Mouse (Mus musculus): Measurements from ENCODE around the gene Cpt1c.

The Cpt1c gene

DNA sequence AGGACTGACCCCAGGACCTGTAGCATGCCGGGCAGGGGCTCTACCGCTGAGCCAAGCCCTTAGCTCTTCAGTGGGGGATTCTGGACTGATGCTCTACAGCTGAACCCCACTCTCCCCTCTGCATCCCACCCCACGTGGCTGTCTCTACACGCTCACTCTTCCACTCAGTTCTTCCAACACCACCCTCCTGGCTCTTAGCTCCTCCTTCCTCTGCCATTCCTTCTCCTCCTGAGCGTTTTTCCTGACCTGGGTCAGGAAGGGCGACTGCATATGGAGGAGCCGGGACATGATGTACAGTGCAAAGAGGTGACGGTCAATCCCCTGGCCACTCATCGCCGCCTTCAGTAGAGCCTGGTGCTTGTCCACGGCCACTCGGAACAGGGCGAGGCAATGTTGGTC is 14.1 kb downstream of the Cpt1c start:
- no peak for DNase-seq

DNA sequence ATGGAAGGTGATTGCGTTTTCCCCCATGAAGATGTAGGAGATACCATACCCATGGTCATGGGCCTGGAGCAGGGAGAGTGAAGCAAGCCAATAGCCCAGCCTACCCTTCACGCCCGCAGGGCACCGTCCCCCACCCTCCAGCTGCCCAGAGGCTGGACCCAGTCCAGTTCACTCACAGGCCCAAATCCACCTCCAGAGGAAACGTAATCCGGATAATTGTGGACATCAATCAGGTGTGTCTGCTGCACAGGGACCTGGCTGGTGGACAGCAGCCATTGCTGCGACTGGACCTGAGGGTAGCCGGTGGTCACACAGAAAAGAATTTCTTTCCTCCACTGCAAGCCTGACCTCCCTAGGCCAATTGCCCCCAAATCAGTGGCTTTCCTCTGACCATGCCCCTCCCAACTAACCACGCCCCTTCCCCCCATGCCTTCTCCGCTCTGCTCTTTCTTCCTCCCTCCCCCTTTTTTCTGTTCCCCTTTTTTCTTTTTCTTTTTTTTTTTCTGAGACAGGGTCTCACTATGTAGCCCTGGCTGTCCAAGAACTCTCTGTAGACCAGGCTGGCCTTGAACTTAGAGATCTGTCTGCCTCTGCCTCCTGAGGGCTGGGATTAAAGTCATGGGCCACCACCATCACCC is 14.7 kb downstream of the Cpt1c start:
- DNase-seq = peak; percentile 67 to 70

DNA sequence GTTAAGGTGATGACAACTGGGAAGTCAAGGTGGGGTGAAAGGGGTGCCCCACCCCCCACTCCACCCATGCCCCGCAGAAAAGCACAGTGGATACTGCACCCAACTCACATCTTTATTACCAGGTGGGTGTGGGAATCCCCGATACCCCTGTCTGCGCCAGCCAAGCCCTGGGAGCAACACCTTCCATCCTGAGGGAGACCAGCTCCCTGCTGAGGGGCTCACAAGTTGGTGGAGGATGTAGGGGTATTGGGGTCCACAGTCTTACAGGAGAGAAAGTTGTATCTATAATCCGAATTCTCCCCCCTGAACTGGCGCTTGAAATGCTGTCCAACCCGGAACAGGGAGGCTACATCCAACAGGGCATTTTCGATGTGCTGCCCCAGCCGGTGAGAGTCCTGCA is 15.4 kb downstream of the Cpt1c start:
- no peak for DNase-seq

DNA sequence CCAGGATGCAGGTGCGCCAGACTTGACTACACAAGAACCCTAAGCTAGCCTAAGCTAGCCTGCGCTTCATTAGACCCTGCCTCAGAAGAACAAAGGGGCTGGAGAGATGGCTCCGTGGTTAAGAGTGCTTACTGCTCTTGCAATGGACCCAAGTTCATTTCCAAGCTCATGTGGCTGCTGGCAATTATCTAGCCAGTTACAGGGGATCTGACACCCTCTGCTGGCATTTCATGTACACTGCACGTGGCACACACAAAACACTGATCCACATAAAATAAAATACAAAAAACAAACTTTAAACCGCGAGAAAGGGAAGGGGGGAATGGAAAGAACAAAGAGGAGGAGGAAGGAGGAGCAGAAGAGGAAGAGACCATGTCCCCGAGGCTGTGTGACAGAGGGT is 16.4 kb downstream of the Cpt1c start:
- peak; percentile 46 to 49 for DNase-seq

DNA sequence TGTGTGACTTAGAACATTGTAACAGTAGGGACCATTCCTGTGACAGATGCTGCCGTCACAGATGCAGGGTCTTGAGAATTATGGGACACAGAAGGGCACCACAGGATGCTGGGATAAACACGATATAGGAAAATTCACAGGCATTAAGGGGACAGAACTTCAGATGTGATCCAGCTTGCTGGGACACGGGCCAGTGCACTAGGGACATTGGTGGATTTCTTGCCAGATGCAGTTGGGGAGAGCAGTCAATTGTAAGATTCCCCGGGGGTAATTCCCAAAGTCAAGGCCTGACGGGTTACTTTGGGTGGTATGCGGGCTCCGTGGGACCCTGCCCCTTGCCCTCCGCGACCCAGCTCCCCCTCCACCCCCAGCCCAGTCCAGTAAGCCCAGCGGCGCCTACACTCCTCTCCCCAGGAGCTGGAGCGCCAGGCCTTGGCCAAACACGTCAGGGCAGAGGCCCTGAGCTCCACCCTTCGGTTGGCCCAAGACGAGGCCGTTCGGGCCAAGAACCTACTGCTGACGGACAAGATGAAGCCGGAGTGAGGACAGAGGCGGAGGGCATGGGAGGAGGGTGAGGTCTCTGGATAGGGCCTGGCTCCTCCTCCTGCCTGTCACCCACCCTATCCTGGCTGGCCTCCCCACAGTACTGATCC is 17.3 kb downstream of the Cpt1c start:
- no peak for DNase-seq

DNA sequence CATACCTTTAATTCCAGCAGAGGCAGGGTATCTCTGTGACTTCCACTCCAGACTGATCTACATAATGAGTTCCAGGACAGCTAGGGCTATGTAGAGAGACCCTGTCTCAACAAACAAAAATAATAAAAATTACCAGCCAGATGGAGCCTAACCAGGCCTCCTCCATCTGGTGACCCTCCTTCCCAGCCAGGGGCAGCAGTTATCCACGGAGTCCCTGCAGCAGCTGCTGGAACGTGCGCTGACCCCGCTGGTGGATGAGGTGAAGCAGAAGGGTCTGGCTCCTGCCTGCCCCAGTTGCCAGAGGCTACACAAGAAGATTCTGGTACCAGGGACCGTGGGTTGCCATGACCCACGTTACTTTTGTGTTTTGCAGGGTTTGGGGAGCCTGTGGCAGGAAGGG is 18.4 kb downstream of the Cpt1c start:
- no peak for DNase-seq

DNA sequence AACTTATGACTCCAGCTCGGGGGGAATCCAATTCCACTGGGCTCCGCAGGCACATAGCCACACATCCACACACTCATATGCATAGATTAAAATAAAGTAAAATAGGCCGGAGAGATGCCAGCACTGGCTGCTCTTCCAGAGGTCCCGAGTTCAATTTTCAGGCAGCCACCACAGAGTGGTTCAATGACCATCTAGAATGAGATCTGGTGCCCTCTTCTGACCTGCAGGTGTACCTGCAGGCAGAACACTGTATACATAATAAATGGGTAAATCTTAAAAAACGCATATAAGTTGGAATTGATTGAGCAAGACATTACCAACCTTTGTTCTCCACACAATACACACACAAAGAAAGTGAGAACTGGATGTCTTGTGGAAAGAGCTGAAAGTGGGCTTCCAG is 19.0 kb downstream of the Cpt1c start:
- DNase-seq = peak; percentile 55 to 58

DNA sequence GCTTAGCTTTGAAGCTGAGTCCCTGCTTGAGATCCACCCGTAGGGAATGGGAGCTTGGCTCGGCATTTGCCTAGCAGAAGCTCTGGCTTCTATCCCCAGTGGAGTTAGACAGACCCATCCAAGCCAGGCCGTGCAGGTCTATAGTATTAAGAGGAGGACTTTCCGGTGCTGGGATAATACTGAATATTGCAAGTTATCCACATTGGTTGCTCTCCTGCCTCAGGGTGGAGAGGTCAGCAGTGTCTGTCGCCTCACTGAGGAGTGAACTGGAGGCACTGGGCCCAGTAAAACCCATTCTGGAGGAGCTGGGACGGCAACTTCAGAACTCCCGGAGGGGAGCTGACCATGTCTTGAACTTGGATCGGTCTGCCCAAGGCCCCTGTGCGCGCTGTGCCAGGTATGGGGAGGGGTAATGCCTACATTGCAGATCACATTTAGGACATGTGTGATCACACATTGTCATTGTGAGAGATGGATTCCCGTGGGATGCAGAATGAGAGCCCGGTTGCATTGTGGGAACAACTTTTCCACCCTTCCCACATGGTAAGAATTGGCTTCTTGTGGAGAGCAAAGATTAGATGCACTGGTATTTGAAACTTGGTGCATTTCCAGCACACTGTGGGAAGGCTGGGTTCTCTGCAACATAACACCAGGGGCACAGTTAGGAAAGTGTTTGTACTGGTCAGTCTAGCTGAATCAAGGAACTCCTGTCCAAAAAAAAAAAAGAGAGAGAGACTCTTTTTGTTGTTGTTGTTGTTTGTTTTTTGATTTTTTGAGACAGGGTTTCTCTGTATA is 20.4 kb downstream of the Cpt1c start:
- no peak for DNase-seq

DNA sequence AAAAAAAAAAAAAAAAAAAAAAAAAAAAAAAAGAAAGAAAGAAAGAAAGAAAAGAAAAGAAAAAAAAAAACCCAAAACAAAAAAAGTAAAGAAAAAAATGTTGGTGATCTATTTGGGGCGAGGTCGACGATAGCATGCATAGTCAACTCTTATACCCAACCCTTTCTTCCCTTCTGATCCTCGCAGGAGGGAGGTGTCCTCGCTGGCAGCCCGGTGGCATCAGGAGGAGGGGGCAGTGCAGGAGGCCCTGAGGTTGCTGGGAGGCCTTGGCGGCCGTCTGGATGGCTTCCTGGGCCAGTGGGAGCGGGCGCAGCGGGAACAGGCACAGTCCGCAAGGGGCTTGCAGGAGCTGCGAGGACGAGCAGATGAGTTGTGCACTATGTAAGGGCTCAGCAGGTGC is 21.1 kb downstream of the Cpt1c start:
- DNase-seq = no peak

DNA sequence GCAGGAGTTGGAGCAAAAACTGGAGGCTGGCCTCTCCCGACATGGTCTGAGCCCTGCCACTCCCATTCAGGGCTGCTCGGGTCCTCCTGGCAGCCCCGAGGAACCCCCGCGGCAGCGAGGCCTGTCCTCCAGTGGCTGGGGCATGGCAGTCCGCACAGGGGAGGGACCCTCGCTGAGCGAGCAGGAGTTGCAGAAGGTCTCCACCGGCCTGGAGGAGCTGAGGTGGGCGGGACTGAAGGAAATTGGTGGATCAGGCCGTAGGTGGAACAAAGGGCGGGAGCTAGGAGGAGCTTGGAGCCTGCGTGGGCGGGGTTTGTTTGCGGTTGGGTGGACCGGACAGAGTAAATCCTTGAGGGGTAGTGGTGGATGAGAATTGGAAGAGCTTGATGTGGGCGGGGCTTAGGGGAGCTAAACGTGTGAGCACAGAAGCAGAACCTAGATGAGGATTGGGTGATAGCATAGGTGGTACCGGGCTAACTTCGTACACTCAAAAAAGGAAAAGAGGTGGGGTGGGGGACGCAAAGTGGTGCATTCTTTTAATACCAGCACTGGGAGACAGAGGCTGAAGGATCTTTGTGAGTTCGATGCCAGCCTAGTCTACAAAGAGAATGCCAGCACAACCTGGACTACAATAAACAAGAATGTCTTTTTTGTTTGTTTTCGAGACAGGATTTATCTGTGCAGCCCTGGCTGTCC is 21.9 kb downstream of the Cpt1c start:
- DNase-seq = peak; percentile 65 to 68

DNA sequence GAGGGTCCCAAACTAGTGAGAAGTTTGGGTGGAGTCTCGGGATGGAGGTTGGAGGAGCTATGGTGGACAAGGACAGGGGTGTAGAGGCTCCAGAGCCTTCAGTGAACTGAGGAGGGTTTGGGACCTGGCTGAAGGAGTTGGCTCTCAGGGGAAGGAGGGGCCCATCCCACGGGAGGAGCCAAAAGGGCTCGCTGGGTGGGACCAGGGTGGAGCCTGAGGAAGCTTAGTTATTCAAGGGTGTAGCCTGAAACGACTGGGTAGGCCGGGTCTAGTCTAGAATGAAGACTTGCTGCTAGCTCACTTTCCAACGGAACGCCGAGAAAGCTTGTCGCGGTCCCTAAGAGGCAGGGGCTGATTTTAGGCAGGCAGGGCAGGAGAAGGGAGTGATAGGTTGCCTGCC is 22.7 kb downstream of the Cpt1c start:
- DNase-seq = peak; percentile 21 to 28

DNA sequence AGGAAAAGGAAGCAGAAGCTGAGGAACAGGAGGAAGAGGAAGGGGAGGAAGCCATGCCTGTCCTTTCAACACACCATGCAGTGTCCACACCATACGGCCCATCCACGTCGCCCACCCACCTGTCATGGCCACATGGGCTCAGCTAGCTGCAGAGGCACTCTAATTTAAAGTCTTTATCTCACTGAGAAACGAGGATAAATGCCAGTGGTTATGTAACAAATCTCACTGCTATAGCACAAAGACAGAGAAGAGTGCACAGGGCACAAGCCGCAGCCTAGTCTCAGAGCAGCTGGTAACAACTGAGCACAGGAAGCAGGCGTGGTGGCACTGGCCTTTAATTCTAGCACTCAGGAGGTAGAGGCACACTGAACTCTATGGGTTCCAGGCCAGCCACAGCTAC is 24.7 kb downstream of the Cpt1c start:
- no peak for DNase-seq

DNA sequence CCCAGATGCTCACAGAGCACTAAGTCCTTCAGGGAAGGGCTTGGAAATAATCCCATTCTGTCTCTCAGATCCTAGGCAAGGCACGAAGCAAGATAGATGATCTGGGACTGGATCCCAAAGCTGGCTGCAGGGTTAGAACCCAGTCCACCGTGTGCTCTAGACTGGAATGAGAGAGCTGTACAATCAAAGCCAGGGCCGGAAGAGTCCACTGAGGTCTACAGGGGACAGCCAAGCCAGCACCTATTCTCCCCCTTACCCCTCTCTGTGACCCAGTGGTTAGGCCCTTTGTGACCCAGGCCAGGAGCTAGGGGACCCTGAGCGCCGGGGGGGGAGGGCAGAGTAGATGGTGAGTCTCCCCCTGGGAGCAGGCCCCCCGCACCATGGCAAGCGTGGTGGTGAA is 31.7 kb downstream of the Cpt1c start, which contains the start of gene Tsks:
Gene Tsks, plus strand, starts transcription at position 301 of the 400 bp plus-strand sequence.
- no peak for DNase-seq

DNA sequence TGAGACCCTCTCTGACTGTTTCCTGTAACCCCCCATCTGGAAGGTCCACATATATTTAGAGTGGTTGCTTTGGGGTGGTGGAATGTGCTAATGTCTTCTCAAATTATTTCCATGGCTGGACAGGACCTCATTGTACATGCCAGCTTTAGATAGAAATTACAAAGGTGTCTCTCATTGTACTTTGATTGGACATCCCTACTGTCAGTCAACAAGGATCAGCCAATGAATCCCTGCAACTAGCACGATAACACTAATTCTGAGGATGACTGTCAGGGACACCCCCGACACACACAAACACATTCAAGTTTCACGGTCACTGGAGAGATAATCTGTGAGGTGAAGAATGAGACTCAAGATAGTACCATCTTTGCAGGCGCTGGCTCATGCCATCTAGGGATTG is 36.0 kb downstream of the Cpt1c start:
- DNase-seq = no peak

DNA sequence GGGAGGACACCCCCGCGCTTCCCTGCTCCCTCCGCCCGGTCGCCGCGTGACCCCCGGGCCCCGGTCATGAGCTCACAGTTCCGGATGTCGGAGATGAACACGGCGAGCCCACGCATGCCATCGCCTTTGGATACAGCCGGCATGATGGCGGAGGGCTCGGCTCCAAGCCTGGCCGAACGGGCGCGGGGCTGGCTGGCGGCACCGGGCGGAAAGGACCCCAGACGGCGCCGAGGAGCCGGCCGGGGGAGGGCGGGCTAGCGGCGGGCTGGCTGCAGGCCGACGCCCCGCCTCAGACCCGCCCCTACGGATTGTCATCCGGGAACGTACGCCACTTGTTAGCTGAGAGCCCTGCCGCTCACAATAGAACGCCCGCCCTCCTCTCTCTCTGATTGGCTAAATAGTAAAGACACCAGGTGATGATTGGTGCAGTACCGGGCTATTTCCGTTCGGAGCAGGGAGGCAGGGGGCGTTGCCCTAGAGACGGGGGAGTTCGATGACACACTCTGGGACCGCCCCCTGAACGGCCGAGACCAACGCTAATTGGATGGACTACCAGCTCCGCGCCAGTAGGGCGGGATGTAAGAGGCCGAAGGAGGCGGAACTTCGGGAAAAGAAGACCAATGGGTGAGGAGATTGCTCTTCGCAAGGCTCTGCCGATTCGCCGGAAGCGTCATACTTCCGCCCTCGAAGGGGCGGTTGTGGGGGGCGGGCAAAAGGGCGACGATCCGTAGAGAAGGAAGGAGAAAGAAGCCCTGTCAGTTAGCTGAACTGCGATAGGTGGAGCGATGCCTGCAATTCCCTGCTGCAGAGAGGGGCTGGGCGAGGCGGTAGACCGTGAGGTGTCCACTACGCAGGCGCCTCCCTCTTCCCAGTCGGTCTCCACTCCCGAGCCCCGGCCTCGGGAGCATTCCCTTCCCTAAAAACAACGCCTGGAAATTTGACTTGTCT is 45.2 kb downstream of the Cpt1c start, which contains the start of gene Ap2a1:
Gene Ap2a1, minus strand, starts transcription at position 293 of the 948 bp plus-strand sequence.
- DNase-seq = peak; percentile 98 to 99

DNA sequence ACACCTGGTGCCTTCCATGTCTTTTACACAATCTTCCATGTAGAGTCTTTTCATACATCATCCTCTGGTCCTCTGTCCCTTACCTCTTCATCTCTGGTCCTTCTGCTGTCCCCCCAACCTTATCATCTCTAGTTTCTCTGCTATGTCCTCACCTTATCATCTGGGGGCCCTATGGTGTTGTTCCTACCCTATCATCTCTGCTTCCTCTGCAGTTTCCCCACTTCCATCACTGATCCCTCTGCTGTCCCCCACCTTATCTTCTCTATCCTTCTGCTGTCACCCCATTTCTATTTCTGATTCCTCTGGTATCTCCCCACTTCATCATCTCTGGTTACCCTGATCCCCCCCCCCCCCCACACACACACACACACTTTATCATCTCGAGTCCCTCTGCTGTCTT is 46.1 kb downstream of the Cpt1c start:
- DNase-seq = no peak

DNA sequence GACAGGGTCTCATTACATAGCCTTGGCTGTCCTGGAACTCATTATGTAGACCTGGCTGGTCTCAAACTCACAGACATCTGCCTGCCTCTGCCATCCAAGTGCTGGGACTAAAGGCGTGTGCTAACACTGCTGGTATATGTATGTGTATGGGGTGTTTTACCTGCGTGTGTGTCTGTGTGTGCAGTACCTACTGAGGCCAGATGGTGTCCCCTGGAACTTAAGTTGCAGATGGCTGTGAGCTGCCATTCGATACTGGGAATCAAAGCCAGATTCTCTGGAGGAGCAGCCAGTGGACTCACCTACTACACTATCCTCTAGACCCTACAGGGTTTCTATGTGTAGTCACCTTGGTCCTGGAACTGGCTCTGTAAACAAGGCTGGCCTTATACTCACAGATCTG is 49.2 kb downstream of the Cpt1c start:
- peak; percentile 33 to 40 for DNase-seq

DNA sequence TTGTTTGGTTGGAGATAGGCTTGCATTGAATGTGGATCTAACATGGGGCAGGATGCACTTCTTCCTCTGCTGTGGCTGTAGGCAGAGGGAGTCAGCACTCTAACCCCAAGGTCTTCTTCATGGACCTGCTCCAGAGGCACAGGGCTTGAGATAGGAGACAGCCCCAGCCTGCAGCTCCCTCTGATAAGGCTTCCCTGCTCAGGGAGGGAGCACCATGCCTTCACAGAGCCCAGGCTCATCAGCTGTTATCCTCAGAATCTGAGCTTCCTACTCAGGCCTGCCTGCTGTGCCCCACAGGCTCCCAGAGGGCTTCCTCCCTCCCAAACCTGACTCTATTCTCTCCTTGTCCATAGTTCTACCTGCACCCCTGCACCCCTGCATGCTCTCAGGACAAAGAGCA is 52.1 kb downstream of the Cpt1c start:
- no peak for DNase-seq

DNA sequence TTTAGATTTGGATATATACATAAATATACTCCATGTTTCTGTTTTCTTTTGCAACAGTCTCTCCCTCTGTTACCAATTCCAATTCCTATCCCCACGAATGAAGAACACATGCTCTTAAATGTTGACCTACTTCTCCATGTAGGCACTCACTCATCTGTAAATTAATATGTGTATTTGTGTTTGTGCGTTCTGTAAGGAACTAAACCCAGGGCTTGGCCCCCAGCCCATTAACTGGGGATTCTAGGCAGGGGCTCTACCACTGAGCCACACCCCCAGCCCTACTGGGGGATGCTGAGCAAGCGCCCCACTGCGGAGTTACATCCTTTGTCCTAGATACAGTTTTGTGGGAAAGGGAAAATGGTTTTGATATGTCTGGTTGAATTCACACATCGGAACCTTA is 55.5 kb downstream of the Cpt1c start:
- DNase-seq = no peak

DNA sequence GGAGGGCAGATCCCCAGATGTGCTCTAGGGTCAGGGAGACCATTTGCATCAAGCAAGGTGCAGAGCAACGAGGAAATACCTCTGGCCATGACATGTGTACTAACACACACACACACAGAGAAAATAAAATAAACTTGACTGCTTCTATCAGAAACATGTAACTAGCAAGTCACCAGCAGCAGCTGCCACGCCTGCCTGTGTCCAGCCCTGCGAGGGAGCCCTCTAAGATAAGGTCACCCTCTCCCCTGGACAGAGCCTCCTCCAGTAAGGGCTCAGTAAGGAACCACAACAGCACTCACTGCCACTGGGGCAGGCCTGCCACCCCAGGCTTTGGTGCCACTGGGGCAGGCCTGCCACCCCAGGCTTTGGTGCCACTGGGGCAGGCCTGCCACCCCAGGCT is 56.4 kb downstream of the Cpt1c start:
- DNase-seq = no peak

DNA sequence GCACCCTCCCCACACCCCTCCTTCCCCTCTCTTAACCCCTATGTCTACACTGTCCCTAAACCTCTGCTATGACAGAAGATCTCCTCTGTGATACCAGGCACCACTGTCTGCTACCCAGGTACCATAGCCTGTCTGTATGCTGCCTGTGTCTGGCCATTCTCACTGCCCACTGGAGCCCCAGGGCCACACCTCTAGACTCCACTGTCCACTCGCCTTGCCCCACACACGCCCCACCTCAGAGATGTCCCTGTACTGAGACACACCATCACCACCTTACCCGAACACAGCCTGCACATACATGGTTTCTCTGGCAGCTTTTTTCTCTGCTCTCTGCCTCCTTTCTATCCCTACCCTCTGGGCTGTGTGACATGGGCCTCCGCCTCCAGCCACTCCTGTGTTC is 57.8 kb downstream of the Cpt1c start:
- no peak for DNase-seq

DNA sequence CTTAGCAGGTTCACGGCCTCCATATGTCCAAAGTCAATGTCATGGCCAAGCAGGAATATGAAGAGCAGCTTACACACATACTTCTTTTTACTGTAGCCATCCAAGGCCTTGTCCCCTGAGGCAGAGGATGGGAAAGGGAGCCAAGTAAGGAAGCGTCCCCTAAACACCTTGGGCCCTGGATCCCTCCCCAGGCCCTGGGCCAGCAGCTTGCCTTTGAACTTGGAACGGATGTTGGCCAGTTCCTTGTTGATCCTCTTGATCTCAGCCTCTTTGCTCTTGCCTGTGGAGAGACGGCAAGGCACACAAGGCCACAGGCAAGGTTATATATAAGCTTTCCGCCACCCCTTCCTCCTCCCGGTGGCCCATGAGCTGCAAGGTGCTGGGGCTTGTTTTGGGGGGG is 58.5 kb downstream of the Cpt1c start:
- DNase-seq = no peak
